Mouse (Mus musculus) hindbrain, postnatal 0 days (tissue): ENCODE data around the gene Card9. TPM values are rescaled to one million over a fixed set of nuclear protein-coding genes. Genes with fewer than 3 reads are reported as not detected.

Source experiments
- ATAC-seq: fragments of 200-750 bp; cut with Nextera tagmentation; 2 replicates; pipeline ENCODE4 v1.8.0; 2017; ENCODE audit warnings: mild to moderate bottlenecking, moderate TSS enrichment, moderate library complexity
- DNase-seq: peaks from one replicate; pipeline ENCODE4 v3.0.0-alpha.2; 2015; ENCODE audit warnings: low spot score
- H3K27ac ChIP-seq: fragments of 300-500 bp; sonication (generic); 2 replicates; pipeline ENCODE4 v1.5.1; 2014; ENCODE audit warnings: mild to moderate bottlenecking
- H3K27me3 ChIP-seq: fragments of 300-500 bp; sonication (generic); 2 replicates; pipeline ENCODE4 v1.6.1; 2014; ENCODE audit warnings: low read length, mixed read lengths; ENCODE audit not compliant: insufficient read depth
- H3K36me3 ChIP-seq: fragments of 300-500 bp; sonication (generic); 2 replicates; pipeline ENCODE4 v1.6.1; 2014; ENCODE audit warnings: low read length, mixed read lengths; ENCODE audit not compliant: insufficient read depth
- H3K4me1 ChIP-seq: fragments of 300-500 bp; sonication (generic); 2 replicates; pipeline ENCODE4 v1.6.1; 2014; ENCODE audit warnings: antibody characterized with exemption, low read length, mixed read lengths; ENCODE audit not compliant: insufficient read depth
- H3K4me2 ChIP-seq: fragments of 300-500 bp; sonication (generic); 2 replicates; pipeline ENCODE4 v1.6.1; 2014; ENCODE audit warnings: low read depth, mild to moderate bottlenecking, low read length, moderate library complexity, mixed read lengths
- H3K4me3 ChIP-seq: fragments of 300-500 bp; sonication (generic); 2 replicates; pipeline ENCODE4 v1.5.1; 2014; ENCODE audit warnings: low read length
- H3K9ac ChIP-seq: fragments of 300-500 bp; sonication (generic); replicated peaks from 2 replicates; pipeline ENCODE4 v1.6.1; 2014; ENCODE audit warnings: mild to moderate bottlenecking, low read length, moderate library complexity, mixed read lengths
- H3K9me3 ChIP-seq: fragments of 300-500 bp; sonication (generic); 2 replicates; pipeline ENCODE4 v1.6.1; 2016; ENCODE audit warnings: low read length, mixed read lengths
- CTCF ChIP-seq: IDR thresholded peaks from 2 replicates; pipeline ENCODE4 v1.5.1; 2016; ENCODE audit warnings: antibody characterized with exemption, control low read depth, low read depth
- WGBS: fragments of 180-500 bp; shearing (Covaris S2); extraction: QIAGEN DNeasy Blood & Tissue Kit; methylation state at CpG from one replicate; pipeline ENCODE4 v1.1.7; 2014; 5-methylcytosine and 5-hydroxymethylcytosine counted together
- polyA plus RNA-seq: library from polyadenylated mRNA; unstranded; fragments of >200 nt; fragmentation: Nextera tagmentation; extraction: Ambion mirVana; gene quantifications from 2 replicates; pipeline ENCODE4 v1.2.1, GENCODE M21; 2015
- total RNA-seq: library from RNA; depleted of rRNA; stranded (reverse); fragments of >200 nt; gene quantifications from 2 replicates; pipeline ENCODE4 v1.2.3, GENCODE M21; 2014; rRNA removed

Card9 gene
- total and polyA plus RNA-seq, 2 experiments from 2014 or later, result 1.6 to 2.0 TPM

DNA sequence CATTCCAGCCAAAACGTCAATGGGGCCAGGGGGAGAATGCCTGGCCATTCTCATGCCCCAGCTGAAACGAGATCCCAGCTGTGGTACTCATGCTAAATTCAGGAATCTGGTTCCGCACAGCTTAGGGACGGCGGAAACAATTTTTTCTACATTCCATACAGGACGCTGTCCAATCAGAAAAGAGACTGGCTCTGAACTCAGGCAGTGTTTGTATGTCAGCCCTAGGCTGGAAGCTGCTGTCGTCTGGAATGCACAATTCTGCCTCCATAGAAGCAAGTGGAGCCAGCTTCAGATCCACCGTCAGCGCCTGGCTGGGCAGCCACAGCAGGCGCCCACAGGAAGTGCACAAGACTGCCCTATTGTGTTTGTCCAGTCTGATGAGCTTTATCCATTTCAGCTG, 51.0 kb downstream of the Card9 start:
- Histone ChIP-seq H3K4me2 (no peak overlapping the region), H3K9ac (no peak overlapping the region), H3K27ac (0 out of 2 replicates have a peak overlapping the region, but pooled peaks have one; percentile 45), H3K27me3 (no peaks in the 10 kb centered on the region), H3K4me1 (peaks cover 4% of the 10 kb centered on the region), H3K4me3 (no peak overlapping the region), H3K36me3 (no peaks in the 10 kb centered on the region), H3K9me3 (no peaks in the 10 kb centered on the region)
- TF ChIP-seq CTCF, result no peak
- 17% methylated on average over 10 of the region's 10 CpGs for WGBS
- ATAC-seq (peak; percentile 74), DNase-seq (peak; percentile 57)

DNA sequence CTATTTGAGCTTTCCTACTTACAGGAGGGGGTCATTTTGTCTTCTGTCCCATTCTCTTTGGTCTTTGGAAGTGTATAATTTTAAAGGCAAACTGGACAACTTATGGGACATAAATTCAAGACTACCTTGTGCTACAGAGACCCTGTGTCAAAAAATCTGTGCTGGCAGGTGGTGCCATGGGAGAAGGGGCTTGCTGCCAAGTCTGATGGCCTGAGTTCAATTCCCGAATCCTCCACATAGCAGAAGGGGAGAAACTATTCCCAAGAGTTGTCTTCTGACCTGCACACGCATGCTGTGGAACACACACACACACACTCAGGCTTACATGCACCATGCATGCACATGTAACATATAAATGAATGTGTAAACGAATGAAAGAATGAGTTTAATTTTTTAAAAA, 54.0 kb downstream of the Card9 start:
- H3K4me3 ChIP-seq, result no peak overlapping the region
- 80% methylated on average over 3 of the region's 3 CpGs for WGBS

DNA sequence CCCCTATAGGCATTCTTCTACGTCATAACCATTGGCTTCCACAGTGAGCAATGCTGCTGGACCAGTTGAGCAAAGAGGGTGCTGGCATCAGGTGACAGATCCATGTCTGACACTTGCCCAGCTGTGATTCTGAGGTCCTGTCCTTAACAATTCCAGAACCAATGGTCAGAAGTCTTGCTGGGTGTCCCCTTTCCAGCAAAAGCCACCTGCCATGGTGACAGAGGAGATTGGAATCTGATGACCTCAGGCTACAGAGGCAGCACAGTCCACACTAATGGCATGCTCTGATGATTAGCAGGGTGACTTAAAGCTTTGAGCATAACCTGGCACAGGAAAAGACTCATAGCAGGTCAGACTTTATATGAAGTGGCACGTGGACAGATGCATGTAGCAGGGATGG, 55.2 kb downstream of the Card9 start:
- WGBS, result 85% methylated on average over 2 of the region's 2 CpGs

More for the DNA sequence above, 54.0 kb downstream of the Card9 start:
- no peak for ATAC-seq
- Histone ChIP-seq H3K27ac (no peak overlapping the region), H3K9ac (no peak overlapping the region), H3K27me3 (no peaks in the 10 kb centered on the region), H3K4me2 (no peak overlapping the region), H3K36me3 (no peaks in the 10 kb centered on the region), H3K4me1 (no peaks in the 10 kb centered on the region; the same call in 1 of the 2 replicates), H3K9me3 (no peaks in the 10 kb centered on the region)
- no peak for TF ChIP-seq CTCF
- DNase-seq, result no peak

DNA sequence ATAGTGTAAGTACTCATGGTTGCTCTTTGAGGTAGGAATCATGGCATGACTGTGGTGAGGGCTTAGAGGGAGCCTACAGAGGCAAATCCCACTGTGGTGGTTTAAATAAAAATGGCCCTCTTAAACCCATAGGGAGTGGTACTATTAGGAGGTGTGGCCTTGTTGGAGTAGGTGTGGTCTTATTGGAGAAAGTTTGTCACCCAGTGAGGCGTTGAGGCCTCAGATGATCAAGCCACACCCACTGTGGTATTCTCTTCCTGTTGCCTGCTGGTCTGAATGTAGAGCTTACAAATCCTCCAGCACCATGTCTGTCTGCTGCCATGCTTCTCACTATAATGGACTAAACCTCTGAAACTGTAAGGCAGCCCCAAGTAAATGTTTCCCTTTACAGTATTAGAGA, 56.0 kb downstream of the Card9 start:
- Histone ChIP-seq H3K27ac (no peak overlapping the region), H3K9me3 (no peaks in the 10 kb centered on the region), H3K9ac (no peak overlapping the region), H3K4me3 (no peak overlapping the region), H3K4me2 (no peak overlapping the region), H3K27me3 (no peaks in the 10 kb centered on the region), H3K36me3 (no peaks in the 10 kb centered on the region), H3K4me1 (peaks cover 8% of the 10 kb centered on the region)
- no peak for TF ChIP-seq CTCF
- DNase-seq (no peak), ATAC-seq (no peak)
- WGBS, result 61% methylated on average over 1 of the region's 1 CpGs

More for the DNA sequence above, 55.2 kb downstream of the Card9 start:
- Histone ChIP-seq H3K9me3 (no peaks in the 10 kb centered on the region), H3K27me3 (no peaks in the 10 kb centered on the region), H3K4me3 (no peak overlapping the region), H3K36me3 (no peaks in the 10 kb centered on the region), H3K4me2 (no peak overlapping the region), H3K9ac (no peak overlapping the region), H3K4me1 (peaks cover under 1% of the 10 kb centered on the region; the same call in 1 of the 2 replicates), H3K27ac (no peak overlapping the region)
- DNase-seq, result no peak
- ATAC-seq, result no peak
- TF ChIP-seq CTCF, result no peak

Other genes starting within 250 kb of the Card9 start
- 50.1 and 61.4 TPM in 2 replicates for gene Nacc2, start 237.7 kb downstream of the Card9 start, total RNA-seq
- 28.7 and 29.9 TPM in 2 replicates for gene Nacc2, start 237.7 kb downstream of the Card9 start, polyA plus RNA-seq
- gene Lhx3, start 152.6 kb downstream of the Card9 start, total RNA-seq, result 2.3 and 7.8 TPM in 2 replicates
- gene Lhx3, start 152.6 kb downstream of the Card9 start, polyA plus RNA-seq, result 2.2 and 3.2 TPM in 2 replicates
- 20.5 and 24.5 TPM in 2 replicates for gene Qsox2, start 123.4 kb downstream of the Card9 start, total RNA-seq
- gene Qsox2, start 123.4 kb downstream of the Card9 start, polyA plus RNA-seq, result 8.8 and 9.4 TPM in 2 replicates
- 1.3 and 2.7 TPM in 2 replicates for gene Ccdc187, start 66.4 kb downstream of the Card9 start, total RNA-seq
- gene Ccdc187, start 66.4 kb downstream of the Card9 start, polyA plus RNA-seq, result 0.18 TPM in 2 replicates
- gene Gpsm1, start 45.4 kb downstream of the Card9 start, total RNA-seq, result 310 and 330 TPM in 2 replicates
- gene Gpsm1, start 45.4 kb downstream of the Card9 start, polyA plus RNA-seq, result 147 and 155 TPM in 2 replicates
- gene Dnlz, start 8.8 kb downstream of the Card9 start, total RNA-seq, result 38.2 and 38.5 TPM in 2 replicates
- 25.6 and 28.2 TPM in 2 replicates for gene Dnlz, start 8.8 kb downstream of the Card9 start, polyA plus RNA-seq
- 44.7 and 56.4 TPM in 2 replicates for gene Snapc4, start 19.7 kb upstream of the Card9 start, total RNA-seq
- gene Snapc4, start 19.7 kb upstream of the Card9 start, polyA plus RNA-seq, result 25.6 and 26.1 TPM in 2 replicates
- 115 and 135 TPM in 2 replicates for gene Entr1, start 28.4 kb upstream of the Card9 start, total RNA-seq
- 133 and 138 TPM in 2 replicates for gene Entr1, start 28.4 kb upstream of the Card9 start, polyA plus RNA-seq
- gene Pmpca, start 28.4 kb upstream of the Card9 start, total RNA-seq, result 58.7 and 68.5 TPM in 2 replicates
- gene Pmpca, start 28.4 kb upstream of the Card9 start, polyA plus RNA-seq, result 94.9 and 95.8 TPM in 2 replicates
- 30.2 and 40.6 TPM in 2 replicates for gene Inpp5e, start 48.3 kb upstream of the Card9 start, total RNA-seq
- 16.3 and 17.3 TPM in 2 replicates for gene Inpp5e, start 48.3 kb upstream of the Card9 start, polyA plus RNA-seq
- gene Sec16a, start 84.3 kb upstream of the Card9 start, total RNA-seq, result 60.9 and 89.2 TPM in 2 replicates
- gene Sec16a, start 84.3 kb upstream of the Card9 start, polyA plus RNA-seq, result 9.9 and 10.5 TPM in 2 replicates
- 75.2 and 75.9 TPM in 2 replicates for gene Notch1, start 155.7 kb upstream of the Card9 start, total RNA-seq
- gene Notch1, start 155.7 kb upstream of the Card9 start, polyA plus RNA-seq, result 9.2 and 10.0 TPM in 2 replicates
- gene Egfl7, start 219.1 kb upstream of the Card9 start, total RNA-seq, result 70.4 and 79.5 TPM in 2 replicates
- 74.8 and 76.5 TPM in 2 replicates for gene Egfl7, start 219.1 kb upstream of the Card9 start, polyA plus RNA-seq
- gene Gm20532, start 225.7 kb upstream of the Card9 start, total RNA-seq, result not detected in 2 replicates
- gene Gm20532, start 225.7 kb upstream of the Card9 start, polyA plus RNA-seq, result not detected in 2 replicates
- gene Agpat2, start 243.5 kb upstream of the Card9 start, total RNA-seq, result 12.2 and 13.9 TPM in 2 replicates
- 6.2 and 8.2 TPM in 2 replicates for gene Agpat2, start 243.5 kb upstream of the Card9 start, polyA plus RNA-seq